Mouse (Mus musculus) stomach, postnatal 0 days (tissue): ENCODE data around the gene Pou2f3.

Source experiments
- CTCF ChIP-seq: IDR thresholded peaks from 2 replicates; pipeline ENCODE4 v1.5.1; 2016; ENCODE audit warnings: antibody characterized with exemption, low read depth, mild to moderate bottlenecking, moderate library complexity
- EP300 ChIP-seq: optimal IDR thresholded peaks from 2 replicates; pipeline ENCODE3; 2016; ENCODE audit warnings: antibody characterized with exemption

GRCm38 (mm10) chr9:43252790-43253189 is 42.6 kb upstream of the Pou2f3 start:
- TF ChIP-seq CTCF (no peak), EP300 (no peak)
